Mouse (Mus musculus): ENCODE measurements at regions not wholly inside any gene's neighbourhood (a gene's known extent, or its start where the extent isn't known, plus 50 kb on each side); places are given as distances from the start of the nearest gene placed in this dataset.

DNA sequence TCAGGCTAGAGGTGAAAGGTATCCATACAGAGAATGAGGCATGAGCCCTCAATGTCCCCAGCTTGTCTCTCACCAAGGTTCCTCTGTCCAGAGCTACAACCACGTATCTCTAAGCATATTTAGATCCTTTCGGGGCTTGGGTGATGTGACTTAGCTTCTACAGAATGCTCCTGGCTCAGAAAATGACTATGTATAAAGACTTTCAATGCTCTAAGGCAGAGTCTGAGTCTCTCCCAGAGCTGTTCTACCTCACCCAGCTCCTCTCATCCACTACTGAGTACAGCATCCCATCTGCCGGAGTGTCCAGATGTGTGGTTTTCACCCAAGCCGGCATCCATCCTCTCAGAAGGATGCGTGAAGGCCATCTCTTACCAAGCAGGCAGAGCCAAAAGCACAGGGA is 216.1 kb upstream of the Spdye4c start:
- DNase-seq, result no peak

DNA sequence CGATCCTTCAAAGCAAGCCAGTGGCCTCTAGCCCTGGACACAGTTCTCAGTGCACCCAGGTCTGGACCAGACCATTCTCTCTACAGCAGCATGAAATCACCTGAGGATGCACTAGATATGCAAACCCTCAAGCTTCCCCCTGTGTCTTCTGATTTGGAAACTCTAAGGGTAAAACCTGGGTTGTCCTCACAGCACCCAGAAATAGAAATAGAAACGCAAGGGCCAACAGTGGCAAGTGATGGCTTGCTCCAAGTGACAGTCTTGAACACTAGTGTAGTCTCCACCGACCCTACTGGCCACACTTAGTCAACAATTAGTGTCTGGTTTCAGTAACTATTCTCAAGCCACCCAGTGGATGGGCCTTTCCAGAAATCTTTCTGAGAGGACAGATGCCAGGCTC is 215.2 kb upstream of the Spdye4c start:
- no peak for DNase-seq

DNA sequence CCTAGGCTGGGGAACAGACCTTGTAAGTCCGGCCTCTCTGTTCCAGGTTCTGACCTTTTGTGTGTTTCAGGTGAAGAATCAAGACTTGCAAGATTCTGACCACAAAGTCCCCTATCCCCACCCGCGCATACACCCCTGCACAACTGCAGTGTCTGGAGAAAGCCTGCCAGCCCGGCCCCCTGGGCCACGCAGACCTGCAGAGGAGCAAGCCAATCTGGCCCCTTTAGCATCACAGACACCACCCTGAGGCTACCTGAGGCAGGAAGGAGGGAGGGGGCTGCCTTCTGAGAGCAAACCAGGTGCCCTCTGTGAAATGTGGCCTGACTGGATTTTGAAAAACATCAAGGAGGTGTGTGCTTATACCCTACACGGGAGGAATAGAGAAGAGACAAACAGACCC is 213.8 kb upstream of the Spdye4c start:
- DNase-seq, result no peak

DNA sequence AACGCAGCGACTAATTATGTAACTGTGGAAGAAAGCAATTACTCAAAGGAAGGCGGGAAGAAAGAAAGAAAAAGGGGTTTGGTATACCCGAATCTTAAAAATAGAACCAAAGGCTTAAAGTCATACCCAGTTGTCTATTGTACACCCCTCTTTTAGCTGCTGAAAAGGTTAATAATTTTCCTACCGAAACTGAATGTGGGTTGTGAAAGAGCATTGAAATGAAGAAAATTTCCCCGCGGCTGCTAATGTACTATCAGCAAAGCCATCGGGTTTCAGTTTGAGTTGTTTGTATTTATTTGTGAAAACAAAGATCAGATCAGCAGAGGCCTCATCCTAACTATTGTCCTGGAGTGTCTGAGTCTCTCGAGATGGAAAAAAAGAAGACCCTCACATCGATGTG is 213.3 kb upstream of the Spdye4c start:
- DNase-seq, result no peak

DNA sequence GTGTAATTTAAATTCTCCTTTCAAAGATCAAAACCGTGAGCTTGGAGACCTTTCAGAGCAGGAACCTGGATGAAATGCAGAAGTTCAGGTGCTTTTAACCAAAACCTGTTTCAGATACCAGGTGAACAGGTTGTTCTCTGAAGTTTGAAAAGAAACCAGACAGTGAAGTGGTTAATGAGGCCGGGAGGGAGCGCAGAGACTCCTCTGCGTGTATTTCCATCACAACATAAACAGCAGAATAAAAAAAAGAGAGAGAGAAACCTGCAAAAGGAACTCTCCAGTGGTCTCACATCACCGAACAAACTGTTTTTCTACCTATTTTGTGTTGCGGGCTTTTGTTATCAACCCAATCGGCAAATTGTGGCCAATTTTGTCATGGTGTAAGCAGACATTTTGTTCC is 212.6 kb upstream of the Spdye4c start:
- DNase-seq, result no peak

DNA sequence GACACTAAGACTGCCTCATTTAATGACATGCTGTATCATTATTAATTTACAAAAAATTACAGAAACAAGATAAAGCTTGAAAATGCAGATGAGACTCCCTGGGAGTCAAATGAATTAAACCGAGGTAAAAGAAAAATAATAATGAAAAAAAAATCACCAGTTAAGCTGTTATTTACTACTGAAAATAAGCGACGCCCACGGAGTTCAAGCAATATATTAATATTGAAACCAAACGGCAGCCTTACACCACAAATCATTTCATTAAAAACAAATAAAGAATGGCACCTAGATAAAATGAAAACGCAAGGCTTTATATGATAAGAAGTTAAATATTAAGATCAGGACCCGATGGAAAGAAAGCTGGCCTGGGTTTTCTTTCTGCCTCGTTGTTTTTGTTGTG is 211.9 kb upstream of the Spdye4c start:
- no peak for DNase-seq

DNA sequence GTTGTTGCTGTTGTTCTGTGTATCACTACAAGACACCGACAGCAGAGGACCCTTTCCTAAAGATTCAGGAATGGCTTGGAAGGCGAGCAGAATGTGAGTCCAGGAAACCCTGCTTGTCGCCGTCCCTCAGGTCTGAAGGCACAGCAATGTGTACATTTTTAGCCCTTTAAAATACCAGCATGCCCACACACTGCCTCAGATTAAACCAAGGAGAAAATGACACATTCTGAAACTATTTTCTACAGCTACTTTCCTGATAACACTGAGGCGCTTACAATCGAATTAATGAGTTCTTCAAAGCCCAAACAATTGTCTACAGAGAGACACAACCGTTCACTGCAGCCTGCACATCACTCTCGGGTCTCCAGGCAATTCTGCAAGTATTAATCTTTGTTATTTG is 211.5 kb upstream of the Spdye4c start:
- DNase-seq, result no peak

DNA sequence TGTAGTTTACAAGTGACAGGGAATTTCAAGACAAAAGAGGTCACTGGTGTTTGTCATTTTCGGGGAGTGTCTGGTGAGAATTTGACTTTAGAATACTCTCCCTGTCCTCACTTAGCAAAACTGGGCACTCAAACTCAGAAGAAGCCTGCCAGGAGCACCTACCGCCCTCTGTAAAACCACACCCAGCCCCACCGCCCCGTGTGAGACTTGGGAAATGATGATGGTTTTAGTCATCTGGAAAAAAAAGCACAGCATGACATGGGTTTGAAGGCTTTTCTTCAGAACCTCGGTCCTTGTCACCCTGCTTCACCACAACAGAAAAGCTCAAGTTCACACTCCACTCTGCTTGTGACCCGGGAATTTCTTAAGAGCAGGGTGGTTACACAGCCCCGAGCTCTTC is 210.4 kb upstream of the Spdye4c start:
- DNase-seq, result no peak

DNA sequence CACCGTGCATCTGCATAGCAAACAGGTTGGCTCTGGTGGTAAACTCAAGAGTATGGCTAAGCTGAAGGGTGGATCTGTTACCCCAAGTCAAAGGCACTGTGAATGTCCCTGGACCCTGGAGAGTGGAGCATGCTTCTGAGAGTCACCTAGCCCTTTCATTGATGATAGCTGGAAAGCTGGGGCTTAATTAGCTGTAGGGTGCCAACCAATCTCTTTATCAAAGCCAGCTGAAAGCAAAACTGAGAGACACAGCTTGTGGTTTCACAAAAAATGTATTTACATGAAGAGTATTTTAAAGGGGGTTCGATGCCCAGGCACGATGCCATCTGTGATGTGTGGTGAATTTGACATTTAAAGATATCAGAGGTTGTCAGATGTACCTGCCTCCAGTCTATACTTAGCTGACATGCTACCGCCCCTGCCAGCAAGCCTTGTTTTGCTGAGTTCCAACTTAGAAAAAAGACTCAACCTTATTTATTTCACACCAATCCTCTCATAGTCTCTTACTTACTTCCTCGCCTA is 209.3 kb upstream of the Spdye4c start:
- DNase-seq, result no peak

DNA sequence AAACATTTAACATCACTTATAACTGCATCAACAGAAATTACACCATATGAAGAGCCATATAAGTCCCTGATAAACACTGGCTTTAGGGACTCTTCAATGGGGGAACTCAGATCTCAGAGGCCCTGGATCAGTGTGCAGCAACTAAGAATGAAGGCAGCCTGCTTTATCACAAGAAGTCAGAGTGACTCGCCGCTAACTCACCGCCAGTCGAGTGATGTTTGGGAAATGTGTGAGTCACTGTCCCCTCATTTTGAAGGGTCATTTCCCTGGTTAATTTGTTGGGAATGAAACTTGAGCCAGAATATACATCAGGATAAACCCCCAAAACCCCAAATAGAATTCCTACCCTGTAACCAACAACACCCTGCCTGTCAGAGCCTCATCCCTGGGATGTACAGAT is 208.5 kb upstream of the Spdye4c start:
- DNase-seq, result no peak

DNA sequence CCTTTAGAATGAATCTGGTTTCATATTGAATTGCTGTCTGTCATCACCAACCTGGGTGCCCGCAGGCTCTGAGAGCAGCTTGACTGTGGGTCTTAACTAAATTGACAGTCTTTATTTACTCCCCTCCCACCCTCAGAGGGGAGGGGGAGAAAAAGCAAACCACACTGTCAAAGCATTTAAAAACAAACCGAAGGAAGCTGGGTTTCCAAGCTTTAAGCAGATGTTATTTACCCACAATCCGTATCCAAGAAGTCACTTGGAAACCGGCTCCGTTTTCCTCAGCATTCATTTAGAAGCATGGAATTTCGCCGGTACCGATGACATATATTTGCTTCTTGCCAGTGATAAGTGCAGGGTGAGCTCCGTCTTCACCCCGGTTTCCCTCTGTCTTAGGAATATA is 206.4 kb upstream of the Spdye4c start:
- DNase-seq, result no peak

DNA sequence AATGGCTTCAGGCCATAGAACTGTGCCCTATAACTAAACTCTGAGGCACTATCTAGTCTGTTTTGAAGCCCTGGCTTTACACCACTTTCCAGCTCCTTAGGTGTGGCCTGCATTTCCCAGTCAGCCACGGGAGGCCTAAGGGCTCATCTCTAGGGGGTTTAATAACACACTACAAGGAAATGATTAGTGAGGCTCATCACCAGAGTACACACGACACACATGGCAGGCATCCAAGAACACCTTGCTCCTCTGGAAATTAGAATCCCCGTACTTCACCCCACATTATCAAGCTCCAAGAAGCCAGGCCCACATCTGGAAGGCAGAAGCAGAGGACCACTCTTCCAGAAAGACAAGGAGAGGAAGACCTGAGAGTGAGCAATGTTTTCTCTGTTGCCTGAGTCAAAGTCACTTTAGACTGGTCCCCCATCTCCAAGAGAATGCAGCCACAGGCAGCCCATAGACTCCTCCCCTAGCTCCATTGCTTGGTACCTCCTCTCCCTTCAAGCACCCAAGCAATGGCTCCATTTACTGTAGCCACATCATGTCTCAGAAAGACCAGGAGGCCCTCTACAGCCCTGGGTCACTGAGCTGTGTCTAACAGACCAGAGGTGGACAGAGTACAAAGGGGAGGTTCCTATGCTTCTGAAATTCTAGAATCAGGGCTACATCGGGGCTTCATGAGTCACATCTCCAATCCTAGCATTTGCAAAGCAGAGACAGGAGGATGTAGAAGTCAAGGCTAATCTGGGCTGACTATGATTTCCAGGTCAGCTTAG is 204.0 kb upstream of the Spdye4c start:
- DNase-seq, result no peak

DNA sequence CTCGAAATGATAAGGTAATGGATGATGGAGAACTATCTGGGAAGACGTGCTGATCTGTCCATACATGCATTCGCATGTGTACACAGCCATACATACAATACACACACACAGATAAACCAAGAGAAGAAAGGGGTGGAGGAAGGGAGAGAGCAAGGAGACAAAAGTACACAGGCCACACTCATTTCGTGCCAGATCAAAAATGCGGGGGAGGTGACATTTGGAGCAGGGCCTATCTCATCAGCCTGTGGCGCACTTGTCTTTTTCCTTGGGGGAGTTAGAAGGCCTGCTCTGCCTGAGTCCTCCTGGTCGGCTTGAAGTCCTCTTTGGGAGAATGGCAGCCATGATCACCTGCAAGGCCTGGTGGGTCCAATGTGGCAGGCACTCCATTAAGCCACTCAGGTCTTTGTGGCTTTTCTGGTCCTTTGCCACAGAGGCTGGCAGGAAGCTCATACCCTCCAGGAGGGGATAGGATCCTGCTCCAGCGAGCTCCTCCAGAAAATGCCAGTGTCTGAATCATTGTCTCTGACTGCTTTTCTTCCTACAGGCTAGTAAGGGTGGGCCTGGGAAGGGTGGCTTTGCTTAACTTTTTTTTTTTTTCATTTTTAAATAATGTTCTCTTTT is 203.0 kb upstream of the Spdye4c start:
- DNase-seq, result no peak

DNA sequence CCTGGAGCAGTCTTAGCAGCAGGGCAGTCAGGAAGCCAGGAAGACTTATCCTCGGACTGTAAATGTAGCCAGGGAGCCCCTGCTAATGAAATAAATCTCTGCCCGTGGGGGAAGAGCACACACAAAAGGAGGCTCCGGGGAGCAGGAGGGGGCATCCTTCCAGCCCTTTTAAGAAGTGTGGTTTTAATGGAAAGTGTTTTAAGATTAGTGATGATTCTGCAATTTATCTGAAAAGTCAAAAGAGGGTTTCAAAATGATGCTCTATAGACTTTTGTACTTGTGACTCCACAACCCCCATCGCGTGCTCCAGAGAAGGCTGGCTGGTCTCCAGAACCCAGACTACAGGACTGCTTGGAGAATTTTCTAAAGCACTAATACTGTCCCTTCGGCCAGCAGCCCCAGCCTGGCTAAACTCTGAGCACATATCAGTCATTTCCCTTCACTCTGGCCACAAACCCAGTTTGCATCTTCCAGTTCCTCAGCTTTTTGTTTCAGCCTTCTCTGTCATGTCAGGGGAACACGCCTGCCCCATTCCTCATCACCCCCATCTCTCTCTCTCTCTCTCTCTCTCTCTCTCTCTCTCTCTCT is 202.0 kb upstream of the Spdye4c start:
- DNase-seq, result no peak

DNA sequence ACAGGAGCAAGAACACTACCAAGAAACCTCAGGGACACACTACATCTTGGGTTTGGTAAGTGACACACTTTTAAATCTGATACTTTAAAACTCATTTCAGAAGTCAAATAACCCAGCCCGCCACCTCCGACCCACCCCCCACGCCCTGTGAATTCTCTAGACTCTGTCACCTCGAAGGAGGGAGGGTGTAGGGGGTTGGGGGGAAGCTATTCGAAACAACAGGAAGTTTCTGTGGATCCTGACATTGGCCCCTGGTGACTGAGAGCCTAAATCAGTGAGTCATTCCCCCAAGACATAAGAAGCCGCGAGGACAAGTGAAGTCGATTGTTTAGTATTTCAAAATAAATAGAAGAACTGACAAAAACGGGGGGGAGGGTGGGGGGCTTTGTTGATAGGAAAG is 198.7 kb upstream of the Spdye4c start:
- no peak for DNase-seq

DNA sequence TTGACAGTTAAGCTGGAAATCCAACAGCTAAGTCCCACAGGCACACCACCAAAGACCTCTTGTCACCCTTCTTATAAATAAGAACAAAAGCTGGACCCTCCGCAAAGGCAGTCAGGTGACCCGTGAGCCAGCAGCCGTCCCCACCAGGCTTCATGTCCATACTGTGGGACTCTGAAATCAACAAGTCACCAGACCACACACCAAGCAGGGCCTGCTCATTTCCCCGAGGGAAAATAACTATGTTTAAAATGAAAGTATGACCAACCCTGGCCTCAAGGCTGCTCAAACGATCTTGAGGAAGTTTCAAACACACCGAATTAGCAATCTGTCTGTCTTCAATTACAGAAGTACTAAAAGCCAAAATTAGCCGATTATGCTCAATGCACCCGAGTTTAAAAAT is 197.6 kb upstream of the Spdye4c start:
- no peak for DNase-seq

DNA sequence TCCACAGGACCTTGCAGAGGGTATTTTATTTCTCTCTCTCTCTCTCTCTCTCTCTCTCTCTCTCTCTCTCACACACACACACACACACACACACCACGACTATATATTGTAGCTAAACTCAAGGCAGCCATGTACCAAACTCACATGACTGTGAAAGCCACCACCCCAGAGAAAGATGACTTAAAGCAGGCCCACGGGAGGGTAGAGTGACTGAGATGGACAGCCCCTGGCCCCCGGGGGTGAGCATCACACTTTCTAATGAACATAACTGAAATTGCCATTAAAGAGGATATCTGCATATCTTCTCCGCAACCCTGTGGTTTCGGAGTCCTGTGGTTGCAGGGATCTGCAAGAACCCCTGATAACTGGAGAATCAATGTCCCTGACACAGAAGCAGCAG is 197.1 kb upstream of the Spdye4c start:
- no peak for DNase-seq

DNA sequence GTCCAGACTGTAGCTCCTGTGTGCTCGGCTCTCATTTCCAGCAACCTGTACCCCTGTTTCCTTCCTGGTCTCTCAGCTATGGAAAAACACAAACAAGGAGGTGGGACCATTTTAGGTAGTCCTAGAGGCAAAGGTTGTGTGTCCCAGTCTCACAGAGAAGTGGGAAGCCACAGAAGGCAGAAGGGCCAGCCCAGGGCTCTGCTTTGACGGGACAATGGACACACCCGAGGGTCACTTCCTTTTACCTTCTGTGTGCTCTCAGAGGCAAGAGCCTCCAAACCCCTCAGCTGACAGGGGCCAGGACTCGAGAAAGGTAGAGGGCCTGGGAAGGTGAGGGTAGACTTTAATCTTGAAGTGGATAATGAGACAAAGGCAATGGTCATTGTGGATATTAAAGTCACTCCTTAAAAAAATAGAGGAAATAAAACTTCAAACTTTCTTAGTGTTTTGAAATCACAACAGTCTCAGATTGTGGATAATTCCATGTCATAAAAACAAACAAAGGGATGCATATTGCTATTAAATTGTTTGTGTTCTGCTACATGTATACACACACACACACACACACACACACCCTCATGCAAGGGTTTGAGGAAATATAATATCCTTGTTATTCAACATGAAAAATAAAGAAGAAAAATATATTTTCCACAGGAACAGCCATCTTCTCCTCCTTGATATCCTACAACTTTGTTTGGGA is 195.6 kb upstream of the Spdye4c start:
- DNase-seq, result no peak

DNA sequence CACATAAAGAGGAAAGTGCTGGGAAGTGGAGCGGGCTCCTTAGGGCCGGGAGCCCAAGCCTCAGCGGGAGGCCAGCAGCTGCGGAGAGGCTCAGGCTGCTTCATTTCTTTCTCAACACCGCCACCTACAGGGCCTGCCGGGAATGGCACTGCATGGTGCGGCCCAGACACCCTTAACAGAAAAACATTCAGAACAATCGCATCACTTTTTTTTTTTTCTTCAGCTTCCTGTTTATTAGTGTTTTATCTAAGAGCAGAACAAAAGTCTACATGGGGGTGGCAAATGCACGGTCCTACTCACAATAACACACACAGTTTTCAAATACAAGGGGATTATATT is 195.0 kb upstream of the Spdye4c start:
- DNase-seq, result peak; percentile 67 to 75

DNA sequence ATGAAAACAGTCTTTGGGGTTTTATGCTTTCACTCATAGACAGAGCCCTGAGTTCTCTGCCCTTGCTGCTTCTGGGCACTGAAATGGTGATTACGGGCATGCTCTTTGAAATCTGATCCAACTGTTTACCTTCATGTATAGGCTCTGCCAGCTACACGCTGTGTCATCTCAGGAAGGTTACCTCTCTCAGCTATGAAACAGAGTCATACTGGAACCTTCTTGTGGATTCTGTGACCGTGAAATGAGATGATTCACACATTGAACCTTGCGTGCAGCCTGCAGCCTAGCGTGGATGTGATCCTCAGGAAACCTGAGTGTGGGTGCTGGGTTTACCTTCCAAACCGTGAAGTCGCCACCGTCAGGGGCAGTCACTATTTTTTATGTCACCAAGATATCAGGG is 189.7 kb upstream of the Spdye4c start:
- DNase-seq, result no peak

DNA sequence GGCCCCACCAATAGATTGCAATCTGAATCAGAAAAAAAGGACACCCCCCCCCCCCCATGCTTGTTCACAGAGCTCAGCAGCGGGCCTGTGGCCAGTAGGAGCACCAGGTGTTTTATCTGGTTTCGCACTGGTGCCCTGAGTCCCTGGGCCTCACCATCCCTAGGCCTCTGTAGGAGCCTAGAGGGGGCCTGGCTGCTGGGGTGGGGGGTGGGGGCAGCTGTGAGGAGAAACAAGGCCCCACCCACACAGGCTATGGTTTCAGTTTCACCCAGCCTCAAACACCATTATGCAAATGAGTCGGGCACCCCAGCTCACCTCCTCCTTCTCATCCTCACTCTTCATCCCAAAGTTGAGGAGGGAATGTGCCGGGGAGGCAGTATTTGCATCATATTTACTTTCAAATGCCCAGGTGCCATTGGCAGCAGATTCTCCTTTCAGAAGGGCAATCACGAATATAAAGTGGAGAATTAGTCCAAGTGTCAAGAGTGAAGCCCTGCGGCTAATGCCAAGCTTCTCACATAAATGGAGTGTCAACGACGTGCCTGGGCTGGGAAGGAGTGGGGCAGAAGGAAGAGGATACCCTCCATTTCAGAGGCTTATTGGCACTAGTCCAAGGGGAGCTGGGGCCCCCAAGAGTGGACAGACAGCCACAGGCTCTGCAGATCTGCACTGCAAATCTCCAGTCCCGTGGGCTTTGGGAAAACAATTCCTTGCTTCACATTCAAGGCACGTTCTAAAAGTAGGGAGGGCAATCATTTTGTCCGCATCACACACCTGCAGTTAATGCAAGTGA is 187.7 kb upstream of the Spdye4c start:
- DNase-seq, result no peak

DNA sequence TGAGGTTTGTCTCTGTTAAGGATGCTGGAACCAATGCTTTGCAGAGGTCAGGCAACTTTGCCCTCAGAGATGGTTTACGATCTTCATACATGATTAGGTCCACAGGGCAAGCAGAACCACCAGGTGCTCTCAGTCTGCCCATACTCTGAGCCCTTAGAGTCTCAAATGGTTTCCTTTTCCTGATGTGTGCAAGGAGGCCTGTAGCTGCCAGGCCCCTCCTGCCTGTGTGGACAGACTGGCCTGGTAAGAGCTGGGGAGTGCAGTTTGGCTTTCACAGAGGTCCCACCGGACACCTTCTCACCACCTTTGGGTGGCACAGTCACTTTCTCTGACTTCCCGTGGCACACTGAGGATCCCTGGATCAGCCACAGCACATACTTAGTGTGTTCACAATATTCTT is 186.6 kb upstream of the Spdye4c start:
- no peak for DNase-seq

DNA sequence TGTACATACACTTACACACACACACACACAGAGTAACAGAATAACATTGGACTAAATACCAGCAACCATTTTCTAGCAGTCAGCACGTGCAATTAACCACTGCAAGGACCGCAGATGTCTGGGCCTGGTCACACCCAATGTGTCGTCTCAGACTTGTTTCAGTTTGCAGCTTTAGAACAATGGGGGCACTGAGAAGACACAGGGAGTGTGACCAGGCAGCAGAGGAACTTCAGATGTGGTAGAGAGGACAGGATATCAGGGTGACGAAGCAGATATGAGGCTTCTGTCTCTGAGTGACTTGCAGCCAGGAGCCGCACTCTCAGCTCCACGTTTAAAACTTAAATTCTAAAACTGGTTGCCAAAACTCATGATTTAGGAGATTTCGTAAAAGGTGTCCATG is 183.9 kb upstream of the Spdye4c start:
- DNase-seq, result no peak

All from thymus, adult 18-20 months (tissue).